Mouse (Mus musculus) E14TG2a.4 (cell line): ENCODE measurements at regions not wholly inside any gene's neighbourhood (a gene's known extent, or its start where the extent isn't known, plus 50 kb on each side); places are given as distances from the start of the nearest gene placed in this dataset.

Source experiments
- CTCF ChIP-seq: conservative IDR thresholded peaks from 2 replicates; pipeline ENCODE4 v1.5.1; 2014; ENCODE audit warnings: low read length
- NANOG ChIP-seq: IDR thresholded peaks from 2 replicates; pipeline ENCODE4 v1.6.1; 2014; ENCODE audit warnings: borderline replicate concordance, low read length, mixed read lengths
- POU5F1 ChIP-seq: IDR thresholded peaks from 2 replicates; pipeline ENCODE4 v1.6.1; 2014; ENCODE audit warnings: low read length, borderline replicate concordance

DNA sequence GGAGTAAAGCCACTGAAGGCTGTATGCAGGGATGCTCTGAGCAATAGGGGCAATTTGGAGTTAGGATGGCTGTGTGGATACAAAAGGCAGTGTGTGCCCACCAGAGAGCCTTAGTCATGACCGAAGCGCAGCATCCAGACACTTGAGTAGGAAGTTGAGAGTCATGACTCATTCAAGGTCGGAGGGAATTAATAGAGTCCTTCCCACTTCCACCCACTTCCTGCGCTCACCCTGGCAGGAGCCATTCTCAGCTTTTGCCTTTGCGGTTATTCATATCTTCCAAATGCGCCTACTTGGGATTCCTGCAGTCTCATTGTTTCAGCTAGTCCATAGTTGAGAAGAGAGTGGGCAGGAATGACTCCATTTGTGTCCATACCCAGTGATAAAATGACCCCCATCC lies 56.1 kb upstream of the Cxcl14 start:
- TF ChIP-seq CTCF = no peak
- no peak for TF ChIP-seq POU5F1
- no peak for TF ChIP-seq NANOG
